Mouse (Mus musculus): Measurements from ENCODE around the gene Ccl6. TPM values are rescaled to one million over a fixed set of nuclear protein-coding genes. Genes with fewer than 3 reads are reported as not detected.
A peak's percentile ranks its signal among the peaks of the same experiment; 100 is the strongest.

The Ccl6 gene
- 3.9 and 4.3 TPM in 2 replicates for polyA plus RNA-seq (2014; fragmentation: Nextera tagmentation; extraction: Ambion mirVana)

GRCm38 (mm10) chr11:83592853-83593252, at the start of gene Ccl6:
TSS of gene Ccl6 (minus strand) at chr11:83593087.
- Histone ChIP-seq H3K4me2 (ENCODE audit: low read length) (no peak within 1 kb of the TSS), H3K9ac (ENCODE audit: low read length) (no peak within 1 kb of the TSS), H3K4me3 (ENCODE audit: low read depth, low read length) (no peak within 1 kb of the TSS), H3K27ac (ENCODE audit: low read depth) (no peak within 1 kb of the TSS), H3K4me1 (replicated peaks; ENCODE audit: control insufficient read depth, insufficient read depth, low read length) (no peaks in the 10 kb centered on the region), H3K9me3 (ENCODE audit: control insufficient read depth, low read length) (no peaks in the 10 kb centered on the region), H3K27me3 (replicated peaks; ENCODE audit: control insufficient read depth, insufficient read depth, low read length) (no peaks in the 10 kb centered on the region), H3K36me3 (ENCODE audit: control insufficient read depth, insufficient read depth, low read length) (no peaks in the 10 kb centered on the region)
- DNase-seq (ENCODE audit: low spot score) (no peak), ATAC-seq (replicated peaks; ENCODE audit: low FRiP score, low TSS enrichment, low read depth) (no peak)
- WGBS: 46% methylated on average over 2 of the region's 2 CpGs

- Histone ChIP-seq H3K4me3 (ENCODE audit: low read depth, low read length) (no peak overlapping the region), H3K4me2 (ENCODE audit: low read length) (no peak overlapping the region), H3K27ac (ENCODE audit: low read depth) (no peak overlapping the region), H3K27me3 (replicated peaks; ENCODE audit: control insufficient read depth, insufficient read depth, low read length) (no peaks in the 10 kb centered on the region), H3K9ac (ENCODE audit: low read length) (no peak overlapping the region), H3K36me3 (ENCODE audit: control insufficient read depth, insufficient read depth, low read length) (no peaks in the 10 kb centered on the region), H3K9me3 (ENCODE audit: control insufficient read depth, low read length) (no peaks in the 10 kb centered on the region), H3K4me1 (replicated peaks; ENCODE audit: control insufficient read depth, insufficient read depth, low read length) (no peaks in the 10 kb centered on the region)
- ATAC-seq (replicated peaks; ENCODE audit: low FRiP score, low TSS enrichment, low read depth): no peak
- DNase-seq (ENCODE audit: low spot score): no peak
- 62% methylated on average over 2 of the region's 2 CpGs for WGBS
Measured at GRCm38 (mm10) chr11:83641216-83641615, 48.3 kb upstream of the Ccl6 start.

GRCm38 (mm10) chr11:83640141-83640540, 47.3 kb upstream of the Ccl6 start:
- no peak for DNase-seq (ENCODE audit: low spot score)
- Histone ChIP-seq H3K36me3 (ENCODE audit: control insufficient read depth, insufficient read depth, low read length) (no peaks in the 10 kb centered on the region), H3K27me3 (replicated peaks; ENCODE audit: control insufficient read depth, insufficient read depth, low read length) (no peaks in the 10 kb centered on the region), H3K9me3 (ENCODE audit: control insufficient read depth, low read length) (no peaks in the 10 kb centered on the region), H3K4me3 (ENCODE audit: low read depth, low read length) (no peak overlapping the region), H3K4me1 (replicated peaks; ENCODE audit: control insufficient read depth, insufficient read depth, low read length) (no peaks in the 10 kb centered on the region), H3K27ac (ENCODE audit: low read depth) (no peak overlapping the region), H3K9ac (ENCODE audit: low read length) (no peak overlapping the region), H3K4me2 (ENCODE audit: low read length) (no peak overlapping the region)
- ATAC-seq (replicated peaks; ENCODE audit: low FRiP score, low TSS enrichment, low read depth): no peak
- WGBS: 85% methylated on average over 5 of the region's 5 CpGs

GRCm38 (mm10) chr11:83639533-83639932, 46.6 kb upstream of the Ccl6 start:
- DNase-seq (ENCODE audit: low spot score): no peak
- Histone ChIP-seq H3K9me3 (ENCODE audit: control insufficient read depth, low read length) (no peaks in the 10 kb centered on the region), H3K4me3 (ENCODE audit: low read depth, low read length) (no peak overlapping the region), H3K36me3 (ENCODE audit: control insufficient read depth, insufficient read depth, low read length) (no peaks in the 10 kb centered on the region), H3K4me1 (replicated peaks; ENCODE audit: control insufficient read depth, insufficient read depth, low read length) (no peaks in the 10 kb centered on the region), H3K27ac (ENCODE audit: low read depth) (no peak overlapping the region), H3K4me2 (ENCODE audit: low read length) (no peak overlapping the region), H3K9ac (ENCODE audit: low read length) (no peak overlapping the region), H3K27me3 (replicated peaks; ENCODE audit: control insufficient read depth, insufficient read depth, low read length) (no peaks in the 10 kb centered on the region)
- WGBS: 72% methylated on average over 3 of the region's 3 CpGs
- no peak for ATAC-seq (replicated peaks; ENCODE audit: low FRiP score, low TSS enrichment, low read depth)

GRCm38 (mm10) chr11:83638934-83639333, 46.0 kb upstream of the Ccl6 start:
- ATAC-seq (replicated peaks; ENCODE audit: low FRiP score, low TSS enrichment, low read depth): no peak
- Histone ChIP-seq H3K4me1 (replicated peaks; ENCODE audit: control insufficient read depth, insufficient read depth, low read length) (no peaks in the 10 kb centered on the region), H3K27ac (ENCODE audit: low read depth) (no peak overlapping the region), H3K4me2 (ENCODE audit: low read length) (no peak overlapping the region), H3K9ac (ENCODE audit: low read length) (no peak overlapping the region), H3K9me3 (ENCODE audit: control insufficient read depth, low read length) (no peaks in the 10 kb centered on the region), H3K27me3 (replicated peaks; ENCODE audit: control insufficient read depth, insufficient read depth, low read length) (no peaks in the 10 kb centered on the region), H3K4me3 (ENCODE audit: low read depth, low read length) (no peak overlapping the region), H3K36me3 (ENCODE audit: control insufficient read depth, insufficient read depth, low read length) (no peaks in the 10 kb centered on the region)
- no peak for DNase-seq (ENCODE audit: low spot score)
- 59% methylated on average over 2 of the region's 2 CpGs for WGBS

GRCm38 (mm10) chr11:83636742-83637235, 43.9 kb upstream of the Ccl6 start:
- 82% methylated on average over 1 of the region's 1 CpGs for WGBS
- H3K4me2 ChIP-seq (ENCODE audit: low read length): no peak overlapping the region

GRCm38 (mm10) chr11:83634898-83635297, 42.0 kb upstream of the Ccl6 start:
- no peak overlapping the region for H3K9ac ChIP-seq (ENCODE audit: low read length)
- H3K9me3 ChIP-seq (ENCODE audit: control insufficient read depth, low read length): no peaks in the 10 kb centered on the region
- no peak for DNase-seq (ENCODE audit: low spot score)
- H3K27me3 ChIP-seq (replicated peaks; ENCODE audit: control insufficient read depth, insufficient read depth, low read length): no peaks in the 10 kb centered on the region
- H3K4me1 ChIP-seq (replicated peaks; ENCODE audit: control insufficient read depth, insufficient read depth, low read length): no peaks in the 10 kb centered on the region
- H3K27ac ChIP-seq (ENCODE audit: low read depth): no peak overlapping the region
- ATAC-seq (replicated peaks; ENCODE audit: low FRiP score, low TSS enrichment, low read depth): no peak
- no peaks in the 10 kb centered on the region for H3K36me3 ChIP-seq (ENCODE audit: control insufficient read depth, insufficient read depth, low read length)
- H3K4me2 ChIP-seq (ENCODE audit: low read length): no peak overlapping the region
- H3K4me3 ChIP-seq (ENCODE audit: low read depth, low read length): no peak overlapping the region
- WGBS: 94% methylated on average over 2 of the region's 2 CpGs

More at GRCm38 (mm10) chr11:83636742-83637235, 43.9 kb upstream of the Ccl6 start:
- no peak overlapping the region for H3K27ac ChIP-seq (ENCODE audit: low read depth)
- ATAC-seq (replicated peaks; ENCODE audit: low FRiP score, low TSS enrichment, low read depth) (no peak), DNase-seq (ENCODE audit: low spot score) (no peak)
- H3K9ac ChIP-seq (ENCODE audit: low read length): no peak overlapping the region
- H3K36me3 ChIP-seq (ENCODE audit: control insufficient read depth, insufficient read depth, low read length): no peaks in the 10 kb centered on the region
- H3K27me3 ChIP-seq (replicated peaks; ENCODE audit: control insufficient read depth, insufficient read depth, low read length): no peaks in the 10 kb centered on the region
- no peaks in the 10 kb centered on the region for H3K4me1 ChIP-seq (replicated peaks; ENCODE audit: control insufficient read depth, insufficient read depth, low read length)
- no peaks in the 10 kb centered on the region for H3K9me3 ChIP-seq (ENCODE audit: control insufficient read depth, low read length)
- H3K4me3 ChIP-seq (ENCODE audit: low read depth, low read length): no peak overlapping the region

GRCm38 (mm10) chr11:83634425-83634824, 41.5 kb upstream of the Ccl6 start:
- Histone ChIP-seq H3K36me3 (ENCODE audit: control insufficient read depth, insufficient read depth, low read length) (no peaks in the 10 kb centered on the region), H3K27ac (ENCODE audit: low read depth) (no peak overlapping the region), H3K9me3 (ENCODE audit: control insufficient read depth, low read length) (no peaks in the 10 kb centered on the region), H3K9ac (ENCODE audit: low read length) (no peak overlapping the region), H3K27me3 (replicated peaks; ENCODE audit: control insufficient read depth, insufficient read depth, low read length) (no peaks in the 10 kb centered on the region), H3K4me2 (ENCODE audit: low read length) (no peak overlapping the region), H3K4me3 (ENCODE audit: low read depth, low read length) (no peak overlapping the region), H3K4me1 (replicated peaks; ENCODE audit: control insufficient read depth, insufficient read depth, low read length) (no peaks in the 10 kb centered on the region)
- DNase-seq (ENCODE audit: low spot score) (no peak), ATAC-seq (replicated peaks; ENCODE audit: low FRiP score, low TSS enrichment, low read depth) (no peak)
- WGBS: 71% methylated on average over 4 of the region's 4 CpGs

- DNase-seq (ENCODE audit: low spot score) (peak; percentile 52), ATAC-seq (replicated peaks; ENCODE audit: low FRiP score, low TSS enrichment, low read depth) (no peak)
- WGBS: 58% methylated on average over 4 of the region's 4 CpGs
- no peaks in the 10 kb centered on the region for H3K27me3 ChIP-seq (replicated peaks; ENCODE audit: control insufficient read depth, insufficient read depth, low read length)
- no peaks in the 10 kb centered on the region for H3K9me3 ChIP-seq (ENCODE audit: control insufficient read depth, low read length)
- H3K36me3 ChIP-seq (ENCODE audit: control insufficient read depth, insufficient read depth, low read length): no peaks in the 10 kb centered on the region
- H3K27ac ChIP-seq (ENCODE audit: low read depth): no peak overlapping the region
- no peak overlapping the region for H3K9ac ChIP-seq (ENCODE audit: low read length)
- no peak overlapping the region for H3K4me2 ChIP-seq (ENCODE audit: low read length)
- no peaks in the 10 kb centered on the region for H3K4me1 ChIP-seq (replicated peaks; ENCODE audit: control insufficient read depth, insufficient read depth, low read length)
- H3K4me3 ChIP-seq (ENCODE audit: low read depth, low read length): no peak overlapping the region
Measured at GRCm38 (mm10) chr11:83632744-83633143, 39.9 kb upstream of the Ccl6 start.

Measured in intestine, embryonic 14.5 days (tissue).